Mouse (Mus musculus) T-helper 17 cell (primary cell): Measurements from ENCODE around the gene Igf2r.

Source experiments
- in situ Hi-C, 2 experiments: fragments of 300-600 bp; cut with MboI, MseI; formaldehyde crosslinking; loops; 1 replicate in 1 of 2; 2 replicates in 1 of 2; pipeline ENCODE4 v1.15.1; 2025; ENCODE audit warnings: high pct_unique_total_duplicates in 2 of 2

Igf2r gene

DNA sequence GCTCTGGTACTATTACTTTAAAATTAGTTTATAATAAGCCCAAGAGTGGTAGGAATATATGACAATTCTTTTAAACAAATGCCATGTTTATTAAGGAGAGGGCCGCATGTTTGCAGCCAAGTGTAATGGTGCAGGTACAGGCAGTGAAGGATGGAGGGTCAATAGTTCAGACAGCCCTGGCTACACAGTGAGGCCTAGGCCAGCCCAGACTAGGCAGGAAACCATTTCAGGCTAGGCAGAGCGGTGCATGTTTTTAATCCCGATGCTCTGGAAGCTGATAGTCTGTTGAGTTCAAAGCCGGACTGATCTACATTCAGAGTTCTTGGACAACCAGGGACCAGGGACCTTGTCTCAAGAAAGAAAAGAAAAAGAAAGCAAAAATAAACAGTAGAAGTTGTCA, 17.8 kb downstream of the Igf2r start:
- in situ Hi-C loops: loop anchor here in 1 of 2 experiments (10.0 kb wide), 1 partner anchor 477 kb away; no protein-coding TSS in a partner anchor

DNA sequence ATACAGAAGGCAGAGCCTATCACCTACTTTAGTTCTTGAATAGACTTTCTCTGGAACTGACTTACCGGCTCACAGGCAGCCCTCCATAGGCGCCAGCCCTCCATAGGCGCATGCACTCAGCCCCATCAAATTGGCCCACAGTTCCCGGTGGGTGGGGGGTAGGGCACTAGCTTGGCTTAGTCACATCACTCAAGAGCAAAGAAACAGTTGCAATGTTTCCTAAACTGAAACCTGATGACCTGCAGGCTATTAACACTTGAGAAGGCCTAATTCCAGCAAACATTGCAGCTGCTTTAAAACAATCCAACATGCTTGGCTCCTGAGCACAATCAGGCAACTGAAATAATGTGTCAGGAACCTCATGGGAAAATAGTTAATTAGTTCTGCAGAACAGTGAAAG, 18.2 kb downstream of the Igf2r start:
- in situ Hi-C loops: loop anchor here in 1 of 2 experiments (10.0 kb wide), 1 partner anchor 476 kb away; no protein-coding TSS in a partner anchor

DNA sequence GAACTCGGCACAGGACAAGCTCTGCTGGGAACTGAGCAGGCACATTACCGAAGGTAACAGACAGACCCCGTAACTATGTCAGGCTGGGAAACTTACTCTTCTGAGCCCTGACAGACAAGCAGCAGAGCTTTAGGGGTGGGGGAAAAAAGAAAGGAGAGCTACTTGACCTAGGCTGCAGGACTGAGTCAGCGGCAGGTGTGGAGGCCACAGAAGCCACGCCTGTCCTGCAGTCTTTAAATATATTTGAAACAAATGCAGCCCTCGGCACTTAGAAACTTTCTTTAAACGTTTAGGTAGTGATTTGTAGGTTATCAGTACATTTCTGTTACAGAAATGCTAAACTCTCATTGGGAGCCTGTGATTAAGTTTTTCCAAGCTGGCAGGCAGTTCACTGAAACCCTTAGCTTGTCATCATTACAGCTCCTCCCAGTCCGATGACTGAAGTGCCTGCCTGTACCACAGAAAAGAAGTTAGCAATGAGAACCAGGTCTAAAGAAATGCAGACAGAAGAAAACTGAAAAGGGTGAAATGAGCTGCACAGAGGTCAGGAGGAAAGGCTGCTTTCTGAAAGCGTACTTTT, 18.8 kb downstream of the Igf2r start:
- in situ Hi-C loops: loop anchor here in 1 of 2 experiments (10.0 kb wide), 1 partner anchor 476 kb away; no protein-coding TSS in a partner anchor

GRCm38 (mm10) chr17:12749421-12750367, 19.8 kb downstream of the Igf2r start:
- in situ Hi-C loops: loop anchor here in 1 of 2 experiments (10.0 kb wide), 1 partner anchor 475 kb away; no protein-coding TSS in a partner anchor

DNA sequence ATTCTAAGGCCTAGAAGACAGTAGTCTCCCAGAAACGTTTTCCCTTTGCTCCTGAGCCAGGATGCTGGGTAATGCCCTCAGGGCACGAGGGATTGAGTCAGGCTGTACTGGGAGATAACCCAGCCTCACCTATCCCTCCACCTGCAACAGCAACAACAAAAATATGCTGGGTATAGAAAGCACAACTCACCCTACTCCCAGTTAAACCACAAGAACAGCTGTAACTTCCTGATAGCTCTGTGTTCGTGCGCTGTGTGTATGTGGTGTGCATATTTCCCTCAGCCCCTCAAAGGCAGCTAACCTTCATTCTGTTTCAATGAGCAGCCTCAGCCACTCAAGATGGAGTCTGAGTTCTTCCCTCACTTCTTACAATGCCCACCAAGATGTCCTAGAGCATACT, 23.7 kb downstream of the Igf2r start:
- in situ Hi-C loops: no loop called here

GRCm38 (mm10) chr17:12744071-12744470, 25.4 kb downstream of the Igf2r start:
- in situ Hi-C loops: no loop called here

GRCm38 (mm10) chr17:12742151-12742908, 27.1 kb downstream of the Igf2r start:
- in situ Hi-C loops: no loop called here

GRCm38 (mm10) chr17:12741218-12741968, 28.1 kb downstream of the Igf2r start:
- in situ Hi-C loops: no loop called here

- in situ Hi-C loops: no loop called here
Measured at GRCm38 (mm10) chr17:12740317-12740716, 29.1 kb downstream of the Igf2r start.

GRCm38 (mm10) chr17:12739516-12739915, 29.9 kb downstream of the Igf2r start:
- in situ Hi-C loops: no loop called here

GRCm38 (mm10) chr17:12737934-12738333, 31.5 kb downstream of the Igf2r start:
- in situ Hi-C loops: no loop called here

DNA sequence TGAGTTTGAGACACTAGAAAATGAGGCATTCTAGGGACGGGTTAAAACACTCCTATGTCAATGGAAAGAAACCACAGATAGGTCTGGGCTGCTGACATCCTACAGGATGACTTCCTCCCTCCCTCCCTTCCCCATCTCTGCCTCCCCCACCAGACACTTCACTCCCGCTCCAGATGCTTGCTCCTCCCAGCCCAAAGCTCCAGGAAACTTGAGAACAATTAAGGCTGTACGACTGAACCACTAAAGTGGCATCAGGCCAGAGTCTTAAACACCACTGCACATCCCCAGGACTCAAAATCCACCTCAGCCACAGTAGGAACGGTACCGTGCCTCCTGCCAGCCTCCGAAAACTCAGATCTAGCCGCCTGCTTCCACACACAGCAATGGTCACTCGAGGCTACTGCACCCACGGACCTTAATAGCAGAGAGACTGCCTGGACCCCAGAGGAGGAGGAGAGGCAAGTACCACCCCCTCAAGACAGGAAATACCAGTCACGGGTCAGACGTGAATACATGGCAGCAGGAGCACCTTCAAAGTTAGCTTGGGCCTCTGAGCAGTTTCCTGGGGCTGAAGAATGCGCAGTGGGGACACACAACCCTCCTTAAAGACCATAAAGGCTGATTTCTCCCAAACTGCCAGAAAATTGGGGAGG, 35.1 kb downstream of the Igf2r start:
- in situ Hi-C loops: no loop called here

GRCm38 (mm10) chr17:12733128-12733527, 36.3 kb downstream of the Igf2r start:
- in situ Hi-C loops: no loop called here

DNA sequence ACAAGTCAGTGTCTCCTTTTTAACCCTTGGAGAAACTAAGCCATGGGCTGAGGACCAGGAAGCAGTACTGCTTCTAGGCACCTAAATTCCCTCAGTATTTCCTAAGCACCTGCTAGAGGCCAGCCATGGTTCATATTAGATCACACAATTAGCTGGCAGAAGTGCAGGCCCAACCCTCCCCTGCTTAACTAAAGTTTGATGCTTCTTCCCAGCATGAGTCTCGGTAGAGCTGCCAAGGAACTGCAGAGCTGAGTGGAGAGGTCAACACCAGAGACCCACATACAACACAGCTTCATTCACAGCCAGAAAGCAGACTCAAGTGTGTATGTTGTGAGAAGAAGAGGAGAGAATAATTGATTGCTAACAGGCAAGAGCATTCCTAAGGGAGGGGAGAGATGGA, 40.9 kb downstream of the Igf2r start:
- in situ Hi-C loops: no loop called here

- in situ Hi-C loops: no loop called here
Measured at GRCm38 (mm10) chr17:12727748-12728147, 41.7 kb downstream of the Igf2r start.

GRCm38 (mm10) chr17:12725871-12726270, 43.6 kb downstream of the Igf2r start:
- in situ Hi-C loops: no loop called here

DNA sequence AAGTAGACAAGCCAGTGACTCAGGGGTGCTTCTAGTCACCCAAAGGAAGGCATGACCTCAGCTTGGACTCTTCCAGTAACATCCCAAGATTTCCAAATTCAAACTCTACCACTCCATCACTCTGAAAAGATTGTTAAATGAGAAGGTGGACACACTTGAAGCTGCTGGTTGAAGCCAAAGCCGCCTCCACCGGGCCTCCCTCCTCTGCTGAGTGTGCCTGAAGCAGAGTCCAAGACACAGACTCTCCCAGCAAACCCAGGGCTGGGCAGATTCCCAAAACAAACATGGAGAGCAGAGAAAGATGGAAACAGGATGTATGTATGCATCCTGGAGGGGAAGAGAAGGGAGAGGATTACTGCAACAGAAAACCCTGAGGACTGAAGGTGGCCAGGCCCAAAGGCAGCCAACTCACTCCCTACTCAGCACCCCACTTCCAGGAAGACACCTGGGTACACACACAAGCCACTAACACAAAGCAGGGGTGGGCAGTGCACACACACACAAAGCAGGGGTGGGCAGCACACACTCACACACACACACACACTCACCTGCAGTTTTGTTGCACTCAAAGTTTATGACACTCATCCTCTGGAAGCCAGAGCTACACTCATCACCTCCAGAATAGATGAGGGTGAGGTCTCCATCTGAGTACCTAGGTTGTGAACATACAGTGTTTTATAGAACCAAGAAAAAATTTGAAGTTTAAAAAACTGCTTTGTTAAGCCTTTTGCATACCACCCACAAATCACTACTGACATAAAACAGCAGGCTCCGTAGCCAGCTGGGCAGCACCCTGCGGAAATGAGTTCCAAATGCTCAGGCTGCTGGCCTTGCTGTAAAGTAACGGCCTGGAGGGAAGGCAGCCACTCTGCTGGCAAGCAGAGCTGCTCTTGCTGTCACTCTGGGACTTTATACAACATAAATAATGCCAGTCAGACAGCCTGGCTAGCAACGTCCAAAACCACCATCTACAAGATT, 44.4 kb downstream of the Igf2r start:
- in situ Hi-C loops: no loop called here

GRCm38 (mm10) chr17:12723986-12724766, 45.3 kb downstream of the Igf2r start:
- in situ Hi-C loops: no loop called here

DNA sequence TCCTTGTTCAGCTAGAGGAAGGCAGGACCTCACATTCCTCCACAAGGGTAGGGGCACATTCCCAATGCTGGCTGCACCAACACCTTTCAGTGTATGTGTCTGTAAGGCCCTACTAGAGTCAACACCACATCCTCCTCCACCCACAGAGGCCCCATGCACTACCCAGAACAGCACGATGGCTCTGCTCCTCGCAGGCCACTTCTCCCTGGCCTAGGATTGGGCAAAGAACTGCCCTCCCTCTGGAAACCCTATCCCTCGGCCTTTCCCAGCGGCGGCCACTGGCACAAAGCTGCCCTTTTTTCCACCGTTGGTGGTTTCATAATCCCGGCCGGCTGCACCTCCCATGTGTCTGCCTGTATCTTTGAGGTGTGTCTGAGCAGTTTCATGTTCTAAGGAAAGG, 46.8 kb downstream of the Igf2r start:
- in situ Hi-C loops: no loop called here
